Mouse (Mus musculus) right cerebral cortex, postnatal 36 days (tissue): ENCODE measurements at regions not wholly inside any gene's neighbourhood (a gene's known extent, or its start where the extent isn't known, plus 50 kb on each side); places are given as distances from the start of the nearest gene placed in this dataset.

Experiments
- DNase-seq, 2 experiments: peaks; one replicate each; pipeline ENCODE4 v3.0.0; 2022; ENCODE audit warnings: low spot score in 2 of 2, mixed read lengths in 1 of 2

DNA sequence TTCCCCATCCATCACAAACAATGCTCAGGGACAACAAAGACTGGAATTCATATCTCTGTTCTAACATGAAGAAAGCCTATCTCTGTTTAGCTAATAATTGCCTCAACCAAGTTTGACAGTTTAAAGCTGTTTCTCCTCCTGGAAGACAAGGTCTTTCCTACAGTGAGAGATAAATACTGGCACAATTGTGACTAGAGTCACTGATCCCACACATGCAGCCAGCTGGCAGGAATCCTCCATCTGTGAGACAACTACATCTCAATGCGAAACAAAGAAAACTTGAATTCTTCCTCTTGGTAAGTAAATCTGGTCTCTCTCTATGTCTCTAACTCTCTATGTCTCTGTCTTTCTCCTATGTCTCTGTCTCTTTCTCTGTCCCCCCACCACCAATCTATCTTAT lies 239.1 kb upstream of the Nsun2 start:
- peak; percentile 33 to 37 for DNase-seq

DNA sequence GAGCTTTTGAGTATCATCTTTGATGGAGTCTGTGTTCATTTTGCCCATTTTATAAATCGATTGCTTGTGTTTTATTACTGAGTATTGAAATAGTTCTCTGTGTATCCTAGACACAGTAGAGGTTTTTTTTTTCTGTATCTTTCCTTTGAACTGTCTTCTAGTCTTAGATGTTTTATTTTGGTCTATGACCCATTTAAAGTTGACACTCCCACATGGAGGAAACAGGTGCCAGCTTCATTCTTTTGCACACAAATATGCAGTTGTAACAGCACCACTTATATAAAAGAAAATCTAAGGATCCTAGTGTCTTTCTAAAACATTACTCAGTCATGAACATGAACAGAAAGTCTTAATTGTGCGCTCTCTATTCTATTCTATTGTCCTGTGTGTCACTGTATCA lies 230.2 kb upstream of the Nsun2 start:
- DNase-seq: peak in 1 of 2 experiments; percentile 28

DNA sequence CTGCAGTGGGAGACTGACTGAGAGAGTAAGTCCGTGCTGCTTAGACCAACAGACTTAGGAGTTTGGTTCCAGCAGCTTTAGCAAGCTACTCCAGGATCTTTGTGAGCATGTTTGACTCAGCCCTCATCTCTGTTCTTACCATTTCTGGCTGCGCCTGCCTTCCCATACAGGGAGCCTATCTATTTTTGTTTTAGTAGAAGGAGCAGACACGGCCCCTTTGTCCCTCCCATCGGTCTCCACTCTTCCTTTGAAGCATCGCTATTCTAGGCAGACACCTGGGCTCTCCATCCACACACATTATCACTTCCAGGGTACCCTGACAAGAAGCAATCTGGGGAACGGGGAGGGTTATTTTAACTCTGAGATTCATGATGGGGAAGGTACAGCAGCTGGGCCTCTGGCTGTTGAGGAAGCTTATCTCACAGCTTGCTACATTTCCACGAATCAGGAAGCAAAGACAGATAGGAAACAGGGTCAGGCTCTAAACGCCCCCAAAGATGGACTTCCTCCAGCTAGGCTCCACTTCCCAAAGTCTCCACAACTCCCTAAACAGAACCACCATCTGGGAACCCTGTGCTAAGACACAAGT lies 203.0 kb upstream of the Nsun2 start:
- DNase-seq: peak; percentile 37 to 69

DNA sequence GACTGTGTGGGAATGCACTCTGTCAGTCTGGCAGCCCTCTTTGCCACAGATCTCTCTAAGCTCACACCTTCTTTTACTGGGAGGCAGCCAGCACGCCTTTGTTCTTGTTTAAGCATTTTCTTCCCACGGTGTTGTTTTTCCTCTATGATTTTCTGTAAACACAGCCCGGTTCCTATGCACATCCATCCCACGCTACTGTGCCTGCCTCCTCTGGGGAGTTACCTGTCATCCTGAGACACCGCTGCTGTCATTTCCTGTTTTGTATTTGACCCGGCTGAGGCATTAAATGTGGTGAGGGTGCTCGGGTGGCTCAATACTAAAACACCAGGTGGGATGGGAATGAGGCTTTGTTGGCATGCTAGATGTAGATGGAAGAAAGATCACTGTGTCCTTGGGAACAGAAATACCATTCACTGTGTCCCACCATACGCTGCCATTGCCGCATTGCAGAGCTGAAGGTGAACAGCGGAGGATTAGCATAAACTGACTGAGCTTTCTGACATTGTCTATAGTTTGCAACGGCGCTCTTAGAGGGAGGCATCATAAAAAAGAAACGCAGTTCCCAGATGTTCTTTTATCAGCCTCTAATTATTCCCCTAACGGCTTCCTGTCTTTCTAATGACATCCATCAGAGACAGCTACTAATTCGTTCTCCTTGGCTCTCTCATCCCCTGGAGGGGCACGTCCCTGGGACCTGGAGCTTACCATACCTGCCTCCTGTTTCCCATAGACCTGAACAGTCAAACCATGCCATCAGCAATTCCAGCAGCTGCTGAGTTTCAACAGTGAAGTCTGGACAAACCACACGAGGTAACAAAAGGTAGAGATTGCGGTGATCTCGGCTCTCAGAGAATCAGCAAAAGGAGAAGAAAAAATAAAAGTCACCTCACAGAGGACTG lies 201.8 kb upstream of the Nsun2 start:
- DNase-seq: no peak

DNA sequence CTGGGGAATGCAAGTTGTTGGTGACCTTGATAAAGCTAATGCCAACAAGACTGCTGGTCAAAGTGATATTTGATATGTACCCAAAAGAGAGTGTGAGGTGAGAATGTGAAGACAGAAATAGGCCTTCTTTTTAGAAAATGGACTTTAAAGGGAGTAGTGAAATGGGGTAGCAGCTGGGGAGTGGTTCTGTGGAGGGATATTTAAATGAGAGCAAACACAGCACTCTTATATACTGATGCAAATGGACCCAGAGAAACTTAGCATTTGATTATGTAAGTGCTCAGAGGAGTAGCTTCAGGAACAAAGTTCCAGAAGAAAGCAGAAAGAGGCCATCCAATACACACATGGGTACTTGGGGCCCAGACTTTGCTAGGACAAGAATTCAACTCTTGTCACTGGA lies 189.7 kb upstream of the Nsun2 start:
- no peak for DNase-seq

DNA sequence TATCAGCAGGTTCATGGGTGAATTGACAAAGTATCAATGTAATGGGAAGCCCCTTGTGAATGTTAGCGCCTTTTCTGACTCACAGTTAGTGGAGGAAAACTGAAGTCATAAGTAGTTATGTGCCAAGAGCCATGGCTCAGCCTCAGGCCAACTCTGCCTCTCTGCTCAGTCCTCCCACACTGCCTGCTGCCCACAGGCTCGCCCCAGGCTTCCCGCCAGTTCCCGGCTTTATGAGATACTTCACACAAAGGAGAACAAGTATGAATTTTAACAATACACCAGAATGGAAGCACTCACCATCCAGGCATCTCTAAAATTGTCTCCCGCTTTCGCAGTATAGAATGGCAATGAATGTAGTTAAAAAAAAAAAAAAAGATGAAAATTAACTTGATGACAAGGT lies 176.1 kb upstream of the Nsun2 start:
- peak; percentile 49 to 80 for DNase-seq

DNA sequence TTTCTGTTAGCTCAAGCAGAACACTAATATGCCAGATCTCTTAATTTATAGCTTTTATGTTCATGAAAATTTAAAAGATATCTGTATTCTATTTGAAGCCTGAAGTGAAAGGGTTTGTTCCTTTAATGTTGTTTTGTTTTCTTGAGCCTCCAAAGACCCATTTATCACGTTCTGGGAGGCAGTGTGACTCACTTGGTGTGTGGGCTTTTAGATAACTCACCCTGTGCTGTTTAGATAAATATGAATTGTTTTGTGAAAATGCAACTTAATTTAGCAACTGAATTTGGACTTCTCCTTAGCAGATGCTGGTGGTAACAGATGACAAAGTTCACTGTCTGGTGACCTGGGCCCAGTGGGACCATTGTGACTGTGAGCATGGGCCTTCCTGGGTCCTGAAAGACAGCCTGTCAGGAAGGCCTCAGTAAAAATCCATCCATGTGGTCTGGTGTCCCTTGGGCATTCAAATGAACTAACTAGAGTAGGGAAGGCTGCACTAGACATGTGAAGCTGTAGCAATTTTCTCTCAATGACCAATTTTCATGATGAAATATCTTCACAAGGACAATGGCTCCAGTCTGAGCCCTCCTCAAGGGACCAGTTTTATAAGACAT lies 167.6 kb upstream of the Nsun2 start:
- DNase-seq: no peak

DNA sequence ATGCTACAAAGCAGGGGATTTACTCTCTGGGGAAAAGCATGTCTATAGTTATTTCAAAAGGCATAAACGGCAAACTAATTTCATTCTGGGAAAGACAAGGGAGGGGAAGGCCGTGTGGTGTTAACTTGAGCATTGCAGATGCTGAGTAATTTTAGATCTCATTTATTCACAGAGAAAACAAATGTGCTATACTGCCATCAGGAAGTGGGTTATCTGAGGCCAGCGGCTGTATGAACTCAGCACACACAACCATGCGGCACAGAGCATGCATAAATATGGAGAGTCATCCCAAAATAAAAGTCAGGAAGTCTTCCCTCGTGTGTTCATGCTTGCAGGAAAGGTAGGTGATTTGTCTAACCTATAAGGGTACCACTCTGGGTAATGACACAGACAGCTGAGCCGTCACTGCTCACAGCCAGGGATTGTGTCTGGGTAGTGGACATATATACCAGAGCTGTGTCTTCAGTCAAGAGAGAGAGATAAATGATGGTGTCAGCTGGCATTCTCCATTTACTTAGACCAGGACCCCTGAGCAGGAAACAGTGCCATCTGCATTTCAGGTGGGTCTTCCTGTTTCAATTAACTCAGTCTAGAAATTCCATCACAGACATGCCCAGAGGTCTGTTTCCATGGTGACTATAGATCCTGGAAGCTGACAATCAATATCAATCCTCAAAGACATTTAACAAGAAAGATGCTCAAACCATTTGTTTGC lies 160.3 kb upstream of the Nsun2 start:
- DNase-seq: peak in 1 of 2 experiments; percentile 28

DNA sequence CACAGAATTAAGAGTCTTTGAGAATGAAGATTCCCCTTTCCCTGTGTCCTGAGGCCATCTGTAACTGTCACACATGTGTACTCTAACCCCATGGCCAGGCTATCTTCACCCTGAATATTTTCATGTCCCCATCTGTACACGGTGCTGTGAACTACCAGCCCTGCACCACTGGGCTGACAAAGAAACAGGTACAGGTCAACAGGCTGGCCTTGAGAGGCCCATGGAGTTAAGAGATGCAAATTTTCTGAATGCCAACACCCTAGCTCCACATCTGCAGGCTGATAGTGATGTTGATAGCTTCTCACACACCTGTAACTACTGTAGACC lies 159.8 kb upstream of the Nsun2 start:
- no peak for DNase-seq

DNA sequence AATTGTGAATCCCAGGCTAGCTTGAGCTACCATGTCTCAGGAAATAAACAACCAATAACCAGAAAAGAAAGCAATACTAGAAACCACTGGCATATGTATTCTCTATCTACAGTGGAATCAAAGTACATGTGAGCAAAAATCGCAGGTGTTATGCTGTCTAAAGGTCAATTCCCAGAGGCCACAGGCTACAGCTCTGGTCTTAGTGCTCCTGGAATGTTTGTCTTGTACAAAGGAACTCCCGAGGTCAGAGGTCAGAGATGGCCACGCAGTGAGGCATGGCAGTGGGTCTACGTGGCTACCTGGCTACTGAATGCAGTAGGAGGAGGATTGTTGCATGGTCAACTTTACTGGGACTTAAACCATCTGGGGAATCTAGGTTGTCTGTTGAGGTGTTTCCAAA lies 153.1 kb upstream of the Nsun2 start:
- DNase-seq: no peak

DNA sequence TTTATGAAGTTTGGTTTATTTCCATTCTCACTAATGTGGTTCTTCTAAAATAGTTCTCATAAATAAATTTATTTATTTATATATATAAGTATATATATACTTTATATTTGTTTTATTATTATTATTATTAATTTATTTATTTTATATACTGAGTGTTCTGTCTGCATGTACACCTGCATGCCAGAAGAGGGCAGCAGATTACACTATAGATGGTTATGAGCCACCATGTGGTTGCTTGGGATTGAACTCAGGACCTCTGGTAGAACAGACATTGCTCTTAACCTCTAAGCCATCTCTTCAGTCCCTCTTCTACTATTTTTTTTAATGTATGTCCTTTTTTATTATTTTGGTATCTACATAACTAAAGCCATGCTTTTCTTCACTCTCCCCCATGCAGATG lies 148.8 kb upstream of the Nsun2 start:
- DNase-seq: no peak

DNA sequence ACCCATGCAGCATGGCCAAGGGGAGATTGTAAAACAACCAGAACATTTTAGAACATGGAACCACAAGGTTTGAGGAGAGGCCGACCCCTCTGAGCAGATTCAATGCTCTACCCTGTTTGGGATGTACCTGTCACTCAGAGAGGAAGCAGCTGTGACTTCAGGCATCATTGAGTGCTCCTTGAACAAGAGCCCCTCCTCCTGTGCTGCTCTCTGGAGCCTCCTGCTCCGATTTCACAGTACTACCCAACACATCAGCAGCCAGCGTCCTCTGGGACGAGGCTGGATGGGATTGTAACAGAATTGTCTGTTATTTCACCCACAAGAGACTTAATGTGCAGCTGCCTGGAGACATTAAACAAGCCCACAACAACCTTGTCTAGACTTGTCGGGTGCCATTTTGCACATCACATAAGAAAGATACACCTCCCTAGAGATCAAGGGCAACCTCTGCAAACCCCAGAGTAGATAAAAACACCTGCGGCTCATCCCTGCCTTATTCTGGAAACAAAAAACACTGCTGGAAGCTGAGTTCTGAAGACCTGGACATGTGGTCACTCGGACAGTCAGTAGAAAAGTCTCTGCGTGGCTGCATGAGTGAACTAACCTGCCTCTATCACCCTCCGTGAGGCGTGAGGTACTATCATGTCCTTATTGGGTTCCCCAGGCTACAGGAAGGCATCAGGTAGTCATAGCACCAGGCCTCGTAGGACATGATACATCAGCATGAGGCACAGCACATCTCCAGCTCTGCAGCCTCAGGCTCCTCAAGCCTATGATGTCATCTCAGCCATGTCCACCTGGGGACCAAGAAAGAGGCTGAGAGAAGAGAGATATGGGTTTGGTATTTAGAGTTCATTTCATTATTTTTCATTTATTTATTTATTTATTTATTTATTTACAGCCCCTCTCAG lies 140.4 kb upstream of the Nsun2 start:
- no peak for DNase-seq

DNA sequence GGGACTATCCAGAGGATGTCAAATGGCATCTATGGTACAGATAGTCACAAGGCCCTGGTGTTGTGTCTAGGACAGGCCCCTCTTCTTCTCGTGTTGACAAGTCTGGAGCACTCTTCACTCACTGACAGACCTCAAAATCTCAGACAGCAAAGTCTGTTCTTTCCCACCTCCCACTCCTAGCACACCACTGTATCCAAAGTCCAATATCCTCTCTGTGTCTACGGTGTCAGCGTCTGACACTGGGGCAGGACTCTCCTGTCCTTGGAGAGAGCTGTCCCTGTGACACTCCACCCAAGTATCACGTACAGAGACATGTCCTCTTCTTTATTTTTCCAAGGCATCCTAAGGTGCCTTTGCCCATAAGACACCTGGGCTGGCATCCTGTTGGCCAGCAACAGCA lies 139.0 kb upstream of the Nsun2 start:
- DNase-seq: no peak

DNA sequence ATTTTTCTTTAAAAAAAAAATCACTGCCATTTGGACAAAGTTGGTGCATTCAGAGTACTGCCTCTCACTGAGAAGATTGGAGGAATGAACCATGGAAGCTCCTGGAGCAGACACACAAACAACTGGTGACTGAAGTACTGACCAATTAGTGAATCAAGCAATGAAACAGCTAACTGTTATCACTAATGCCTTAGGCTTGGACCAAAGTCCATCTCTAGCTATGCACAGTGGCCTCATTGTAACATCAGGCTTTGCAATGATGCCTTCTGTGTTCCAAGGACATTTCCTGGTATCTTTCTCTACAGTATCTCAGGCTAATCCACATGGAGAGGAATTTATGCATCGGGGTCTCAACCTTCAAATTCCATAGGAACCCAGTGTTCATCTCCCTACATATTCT lies 123.2 kb upstream of the Nsun2 start:
- DNase-seq: no peak

DNA sequence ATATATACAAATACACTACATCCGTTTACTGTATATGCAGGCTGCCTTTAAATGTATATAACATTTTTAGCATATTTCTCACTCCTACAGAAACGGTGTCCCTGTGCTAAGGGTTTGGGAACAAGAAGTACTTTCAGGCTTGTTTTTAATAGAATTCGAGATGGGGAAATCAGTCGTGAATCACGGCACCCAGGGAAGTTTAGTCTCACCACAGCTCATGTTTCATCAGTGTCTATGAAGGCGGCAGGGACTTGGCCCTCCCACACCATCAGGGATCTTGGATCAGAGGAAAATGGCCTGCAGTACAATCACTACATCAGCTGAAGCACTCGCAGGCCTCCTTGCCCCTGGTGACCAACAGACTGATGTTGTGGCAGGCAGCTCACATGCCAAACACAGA lies 118.7 kb upstream of the Nsun2 start:
- DNase-seq: no peak

DNA sequence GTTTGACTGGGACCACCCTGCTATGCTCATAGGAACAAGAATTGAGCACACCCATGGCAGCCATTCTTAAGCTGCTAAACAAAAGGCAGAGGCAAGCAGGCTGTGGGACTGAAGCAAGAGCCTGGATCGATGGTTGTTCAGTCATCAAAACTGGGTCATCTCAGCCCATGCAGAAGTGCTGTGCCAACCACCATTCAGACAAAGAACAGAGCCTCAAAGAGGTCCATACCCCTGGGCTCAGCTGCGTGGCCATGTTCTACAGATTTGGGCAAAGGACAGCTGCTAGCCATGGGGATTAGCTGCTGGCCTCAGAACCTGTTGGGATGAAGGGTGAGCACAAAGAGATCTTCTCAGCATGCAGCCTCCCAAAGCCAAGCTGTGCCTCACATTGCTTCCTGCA lies 116.8 kb upstream of the Nsun2 start:
- DNase-seq: no peak

DNA sequence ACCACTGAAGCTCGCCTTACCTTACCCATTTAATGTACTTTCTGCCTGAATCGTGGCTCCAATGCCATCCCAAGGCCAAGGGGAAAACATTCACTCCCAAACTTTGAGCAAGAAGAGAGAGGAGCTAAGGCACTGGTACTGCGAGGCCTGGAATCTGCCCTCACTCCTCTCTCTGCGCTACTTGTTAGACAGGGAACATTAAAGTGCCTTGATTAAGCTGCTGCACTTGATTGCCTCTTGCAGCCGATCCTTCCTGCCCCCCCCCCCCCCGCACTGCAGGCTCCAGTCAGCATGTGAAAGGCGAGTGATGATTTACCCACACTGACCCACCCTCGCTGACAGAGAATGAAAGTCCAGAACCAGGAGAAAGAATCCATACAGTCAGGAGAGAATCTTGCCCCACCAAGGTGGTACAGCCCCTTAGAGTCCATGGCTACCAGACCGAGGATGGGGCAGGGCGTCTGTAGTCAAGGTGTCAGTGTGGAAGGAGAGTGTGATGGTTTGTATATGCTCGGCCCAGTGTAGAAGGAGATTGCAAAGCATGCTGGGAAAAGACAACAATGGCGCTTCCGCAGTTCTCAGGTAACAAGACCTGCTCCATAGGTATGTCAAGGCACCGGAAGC lies 115.6 kb upstream of the Nsun2 start:
- DNase-seq: no peak

DNA sequence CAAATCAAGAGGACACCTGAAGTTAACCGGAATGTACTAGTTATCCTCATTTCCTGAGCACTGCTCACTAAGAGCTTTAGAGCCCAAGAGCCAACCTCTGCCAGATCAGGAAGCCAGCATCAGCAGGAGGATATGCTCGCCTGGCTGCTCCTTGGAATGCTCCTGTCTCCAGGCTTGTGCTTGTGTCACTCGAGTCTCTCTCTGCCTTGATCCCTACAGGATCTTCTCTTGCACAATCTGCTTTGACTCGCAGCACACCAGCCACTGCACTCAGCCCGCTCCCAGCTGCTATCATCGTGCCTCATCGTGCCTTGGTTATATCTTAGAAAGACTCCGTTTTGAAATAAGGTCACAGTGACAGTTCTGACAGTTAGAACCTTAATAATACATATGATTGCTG lies 113.4 kb upstream of the Nsun2 start:
- no peak for DNase-seq

DNA sequence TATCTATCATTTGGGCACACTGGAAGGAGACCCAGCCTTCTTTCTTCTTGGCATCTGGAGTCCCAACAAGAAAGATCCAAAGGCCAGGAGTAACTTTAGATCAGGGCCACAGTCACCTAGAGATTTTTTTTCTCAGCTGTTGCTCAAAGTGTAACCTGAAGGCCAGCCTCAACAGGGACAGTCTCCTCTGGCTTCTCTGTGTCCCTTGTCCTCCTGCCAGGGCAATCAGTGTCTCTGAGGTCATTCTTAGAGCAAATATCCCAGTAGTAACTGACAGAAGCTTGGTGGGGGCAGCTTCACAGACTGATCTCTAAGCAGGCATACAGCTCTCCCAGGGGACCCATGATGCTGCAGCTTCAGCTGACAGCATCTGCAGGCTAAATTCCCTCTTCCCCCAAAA lies 111.6 kb upstream of the Nsun2 start:
- DNase-seq: no peak

DNA sequence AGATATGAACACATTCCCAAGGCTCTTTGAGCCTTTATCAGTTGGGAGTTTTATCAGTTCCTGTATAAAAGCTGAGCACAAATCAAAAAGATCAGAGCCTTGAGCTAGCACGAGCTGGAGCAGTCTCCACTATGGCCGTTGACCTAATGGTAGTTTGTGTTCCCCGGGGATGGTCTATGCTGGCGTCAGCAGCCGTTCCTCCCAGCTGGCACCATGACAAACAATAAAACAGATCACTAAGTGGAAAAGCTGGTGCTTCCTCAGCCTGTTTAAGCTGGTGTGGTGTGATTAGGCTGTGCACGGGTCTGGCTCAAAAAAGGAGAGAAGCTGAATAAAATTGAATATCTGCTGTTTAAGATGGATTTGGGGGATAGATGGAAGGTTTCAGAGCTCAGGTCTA lies 107.4 kb upstream of the Nsun2 start:
- DNase-seq: no peak

DNA sequence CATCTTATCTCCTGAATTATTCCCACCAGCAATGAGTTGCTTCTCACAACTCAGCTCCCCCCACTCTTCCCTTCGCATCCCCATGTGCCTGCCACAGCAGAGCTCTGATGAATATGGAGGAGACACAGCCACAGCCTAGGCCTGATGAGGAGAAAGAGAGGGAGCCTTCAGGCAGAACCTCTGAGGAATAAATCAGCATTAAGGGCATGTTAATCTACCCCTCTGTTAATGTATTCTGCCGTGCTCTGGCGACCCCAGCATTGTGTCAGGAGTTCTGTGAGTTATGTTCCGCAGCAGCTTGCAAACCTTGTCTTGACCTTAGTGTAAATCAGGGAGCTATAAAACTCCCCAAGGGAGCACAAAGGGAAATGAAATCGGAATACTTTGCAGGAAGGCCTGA lies 104.0 kb upstream of the Nsun2 start:
- DNase-seq: no peak
